Mouse (Mus musculus) central nervous system, embryonic 18 days (tissue): ENCODE measurements around the gene Snx3. TPM values are rescaled to one million over a fixed set of nuclear protein-coding genes. Genes with fewer than 3 reads are reported as not detected.

Experiments
- polyA plus RNA-seq: library from polyadenylated mRNA; depleted of rRNA; stranded (reverse); fragments of >200 nt; gene quantifications from 2 replicates; pipeline ENCODE4 v1.2.3, GENCODE M21; 2012; rRNA removed

Gene Snx3
- 322 and 323 TPM in 2 replicates for polyA plus RNA-seq

DNA sequence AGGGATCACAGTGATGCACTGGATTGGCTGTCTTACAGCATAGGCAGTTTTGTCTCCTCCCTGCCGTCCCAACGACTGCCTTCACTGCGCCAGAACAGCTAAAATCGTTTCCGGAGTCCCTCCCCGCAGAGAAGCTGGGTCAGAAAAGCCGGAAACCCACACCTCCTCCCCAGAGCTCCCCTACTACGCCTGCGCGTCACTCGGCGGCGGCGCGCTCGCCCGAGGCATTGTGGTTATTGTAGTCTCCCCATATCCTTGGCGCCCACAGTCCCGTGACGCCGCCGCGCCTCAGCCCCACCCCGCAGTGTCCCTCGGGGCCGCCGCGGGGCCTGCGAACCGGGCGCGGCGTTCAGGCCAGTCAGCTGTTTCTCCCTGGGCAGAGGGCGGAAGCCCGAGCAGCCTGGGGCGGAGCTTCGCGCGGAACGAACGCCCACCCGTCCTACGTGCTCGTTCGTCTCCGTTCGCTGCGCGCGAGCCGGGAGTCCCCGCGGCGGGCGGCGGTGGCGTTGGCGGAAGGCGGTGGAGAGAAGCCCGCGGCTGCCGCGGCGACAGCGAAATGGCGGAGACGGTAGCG lies at the start of gene Snx3:
Gene Snx3 (plus strand): TSS at position 256 of the 574 bp plus-strand sequence.

DNA sequence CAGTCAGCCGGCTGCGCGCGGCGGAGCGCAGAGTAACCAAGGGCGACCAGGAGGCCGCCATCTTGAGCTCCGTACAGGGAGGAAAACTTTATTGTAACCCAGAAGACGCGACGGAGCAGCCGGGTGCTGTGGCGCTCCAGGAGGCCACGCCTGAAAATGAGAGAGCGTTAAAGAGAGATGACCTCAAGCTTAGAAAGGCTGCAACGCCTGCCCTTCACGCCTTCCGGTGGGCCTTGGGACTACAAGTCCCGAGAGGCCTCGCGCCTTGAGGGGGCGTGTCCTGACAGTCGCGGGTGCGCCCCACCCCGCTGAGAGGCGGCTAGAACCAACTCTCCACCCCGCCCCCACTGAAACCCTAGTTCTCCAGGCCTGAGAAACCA lies 23.5 kb upstream of the Snx3 start, which contains the start of gene Afg1l:
Gene Afg1l (minus strand): TSS at position 225 of the 380 bp plus-strand sequence.

DNA sequence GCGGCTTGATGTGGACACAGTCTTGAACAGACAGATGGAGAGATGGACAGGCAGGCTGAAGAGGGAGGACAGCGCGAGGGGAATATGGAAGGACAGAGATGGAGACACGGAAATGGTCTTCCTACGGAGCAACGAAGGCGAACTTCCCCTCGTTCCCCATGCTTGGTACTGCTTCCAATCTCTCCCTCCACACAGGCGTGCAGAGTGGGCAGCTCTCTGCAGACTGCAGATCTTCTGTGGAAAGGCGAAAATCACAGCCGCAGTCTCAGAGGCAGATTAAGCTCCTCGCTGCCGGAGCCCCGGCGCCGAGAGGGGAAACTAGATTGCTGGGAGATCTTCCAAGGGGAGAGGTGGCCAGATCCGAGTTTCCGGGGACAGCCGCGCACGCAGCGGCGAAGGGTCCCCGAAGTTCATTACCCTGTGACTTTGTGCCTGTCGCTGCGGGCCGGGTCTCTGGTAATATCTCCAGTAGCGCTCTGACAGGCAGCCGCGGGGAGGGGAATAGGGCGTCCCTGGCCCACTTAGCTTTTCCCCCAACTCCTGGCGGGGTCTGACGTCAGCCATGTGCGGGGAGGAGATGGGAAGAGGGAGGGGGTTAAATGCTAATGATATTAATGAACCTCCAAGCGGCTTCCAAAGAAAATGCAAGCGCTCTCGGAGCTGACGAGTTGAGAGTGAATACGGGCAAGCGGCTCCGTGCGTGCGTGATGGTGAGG lies 81.5 kb downstream of the Snx3 start, which contains the start of the genes Nr2e1 and Ostm1:
Gene Nr2e1 (minus strand): TSS at position 476 of the 716 bp plus-strand sequence.
Gene Ostm1 (plus strand): TSS at position 666 of the 716 bp plus-strand sequence.

Other genes with a start within 250 kb of the Snx3 start
- gene Foxo3, start 225.3 kb upstream of the Snx3 start, polyA plus RNA-seq: 10.3 and 10.6 TPM in 2 replicates
- 7.2 and 7.6 TPM in 2 replicates for gene Afg1l, start 23.5 kb upstream of the Snx3 start, polyA plus RNA-seq
- 9.2 and 10.7 TPM in 2 replicates for gene Nr2e1, start 81.6 kb downstream of the Snx3 start, polyA plus RNA-seq
- gene Ostm1, start 81.8 kb downstream of the Snx3 start, polyA plus RNA-seq: 26.9 and 28.0 TPM in 2 replicates